Mouse (Mus musculus): ENCODE results near the gene Anp32b. TPM values are rescaled to one million over a fixed set of nuclear protein-coding genes. Genes with fewer than 3 reads are reported as not detected.

Anp32b gene
- polyA plus RNA-seq, 1 experiment from 2014 or later: 339 TPM

- Histone ChIP-seq H3K27ac (no peak overlapping the region), H3K4me3 (ENCODE audit: inconsistent target) (no peak overlapping the region), H3K36me3 (ENCODE audit: inconsistent target) (peaks cover 36% of the 10 kb centered on the region; the same call in 1 of the 2 replicates), H3K79me2 (ENCODE audit: inconsistent target) (no peaks in the 10 kb centered on the region)
- 81% methylated on average over 8 of the region's 8 CpGs for WGBS (ENCODE audit: missing documents)
Measured at GRCm38 (mm10) chr4:46505361-46506057, 54.8 kb downstream of the Anp32b start.

GRCm38 (mm10) chr4:46506801-46507610 lies 56.3 kb downstream of the Anp32b start:
- H3K79me2 ChIP-seq (ENCODE audit: inconsistent target): no peaks in the 10 kb centered on the region
- H3K27ac ChIP-seq: no peak overlapping the region
- H3K4me3 ChIP-seq (ENCODE audit: inconsistent target): no peak overlapping the region
- WGBS (ENCODE audit: missing documents): 10% methylated on average over 69 of the region's 94 CpGs
- peaks cover 35% of the 10 kb centered on the region; the same call in 1 of the 2 replicates for H3K36me3 ChIP-seq (ENCODE audit: inconsistent target)

GRCm38 (mm10) chr4:46507736-46508460 lies 57.2 kb downstream of the Anp32b start:
- 24% methylated on average over 16 of the region's 16 CpGs for WGBS (ENCODE audit: missing documents)
- peaks cover 30% of the 10 kb centered on the region; the same call in 1 of the 2 replicates for H3K36me3 ChIP-seq (ENCODE audit: inconsistent target)
- H3K27ac ChIP-seq: peak overlapping the region; percentile 15
- no peak overlapping the region for H3K4me3 ChIP-seq (ENCODE audit: inconsistent target)
- H3K79me2 ChIP-seq (ENCODE audit: inconsistent target): no peaks in the 10 kb centered on the region

GRCm38 (mm10) chr4:46520491-46520890 lies 69.8 kb downstream of the Anp32b start:
- Histone ChIP-seq H3K27ac (no peak overlapping the region), H3K36me3 (ENCODE audit: inconsistent target) (peaks cover 78% of the 10 kb centered on the region), H3K4me3 (ENCODE audit: inconsistent target) (no peak overlapping the region), H3K79me2 (ENCODE audit: inconsistent target) (no peaks in the 10 kb centered on the region; the same call in 1 of the 2 replicates)
- WGBS (ENCODE audit: missing documents): 100% methylated on average over 2 of the region's 2 CpGs

- 88% methylated on average over 10 of the region's 10 CpGs for WGBS (ENCODE audit: missing documents)
Measured at GRCm38 (mm10) chr4:46521457-46521856, 70.8 kb downstream of the Anp32b start.

More at GRCm38 (mm10) chr4:46521457-46521856, 70.8 kb downstream of the Anp32b start:
- Histone ChIP-seq H3K79me2 (ENCODE audit: inconsistent target) (peaks cover 4% of the 10 kb centered on the region; the same call in 1 of the 2 replicates), H3K27ac (no peak overlapping the region), H3K4me3 (ENCODE audit: inconsistent target) (no peak overlapping the region), H3K36me3 (ENCODE audit: inconsistent target) (peaks cover 83% of the 10 kb centered on the region)

Other genes with a start within 250 kb of the Anp32b start
- not detected in 3 replicates for gene Foxe1, start 107.3 kb upstream of the Anp32b start, polyA plus RNA-seq (2018)
- gene Trmo, start 61.5 kb upstream of the Anp32b start, polyA plus RNA-seq (2018): 3.9 to 6.6 TPM (median 5.2 TPM) in 3 replicates
- not detected in 3 replicates for gene Hemgn, start 37.4 kb upstream of the Anp32b start, polyA plus RNA-seq (2018)
- gene Nans, start 38.3 kb downstream of the Anp32b start, polyA plus RNA-seq (2018): 32.4 to 51.6 TPM (median 48.9 TPM) in 3 replicates
- gene Trim14, start 85.2 kb downstream of the Anp32b start, polyA plus RNA-seq (2018): 89.8 to 107 TPM (median 90.1 TPM) in 3 replicates
- 34.5 to 36.9 TPM (median 35.4 TPM) in 3 replicates for gene Coro2a, start 151.3 kb downstream of the Anp32b start, polyA plus RNA-seq (2018)
- gene Tbc1d2, start 199.3 kb downstream of the Anp32b start, polyA plus RNA-seq (2018): 8.8 to 14.9 TPM (median 9.6 TPM) in 3 replicates